Mouse (Mus musculus) ES-Bruce4 (cell line): ENCODE measurements around the gene Ssu72. TPM values are rescaled to one million over a fixed set of nuclear protein-coding genes. Genes with fewer than 3 reads are reported as not detected.

ENCODE experiments used
- H3K27ac ChIP-seq: 2 replicates; pipeline ENCODE4 v1.5.1; 2012; ENCODE audit warnings: low read length, inconsistent platforms; ENCODE audit not compliant: insufficient read depth
- H3K27me3 ChIP-seq: 2 replicates; pipeline ENCODE4 v1.6.1; 2012; ENCODE audit warnings: mild to moderate bottlenecking, low read length, inconsistent platforms; ENCODE audit not compliant: control insufficient read depth, poor library complexity, insufficient read depth, severe bottlenecking
- H3K36me3 ChIP-seq: 2 replicates; pipeline ENCODE4 v1.6.1; 2012; ENCODE audit warnings: inconsistent platforms, mild to moderate bottlenecking, low read length, moderate library complexity; ENCODE audit not compliant: control insufficient read depth, poor library complexity, insufficient read depth, severe bottlenecking
- H3K4me1 ChIP-seq: one replicate; pipeline ENCODE4 v1.8.1; 2011; ENCODE audit warnings: low read length; ENCODE audit not compliant: control insufficient read depth, insufficient read depth
- H3K4me3 ChIP-seq: 2 replicates; pipeline ENCODE4 v1.5.1; 2011; ENCODE audit warnings: low read depth, mild to moderate bottlenecking, low read length
- H3K9ac ChIP-seq: 2 replicates; pipeline ENCODE4 v1.6.1; 2012; ENCODE audit warnings: low read depth, mild to moderate bottlenecking, inconsistent platforms; ENCODE audit not compliant: poor library complexity, severe bottlenecking
- H3K9me3 ChIP-seq: replicated peaks from 2 replicates; pipeline ENCODE4 v1.6.1; 2012; ENCODE audit warnings: mild to moderate bottlenecking, low read length, inconsistent platforms; ENCODE audit not compliant: control insufficient read depth, poor library complexity, insufficient read depth, severe bottlenecking
- CTCF ChIP-seq: IDR thresholded peaks from one replicate; pipeline ENCODE4 v1.8.1; 2011; ENCODE audit warnings: low read depth, low read length
- EP300 ChIP-seq: IDR thresholded peaks from 2 replicates; pipeline ENCODE4 v1.6.1; 2011; ENCODE audit warnings: low read depth, low read length; ENCODE audit not compliant: insufficient read depth
- POLR2A ChIP-seq: IDR thresholded peaks from one replicate; pipeline ENCODE4 v1.8.1; 2011; ENCODE audit warnings: low read length; ENCODE audit not compliant: insufficient read depth
- polyA plus RNA-seq: library from polyadenylated mRNA; stranded (reverse); fragments of >200 nt; gene quantifications from 2 replicates; pipeline ENCODE4 v1.2.4, GENCODE M21; 2011; ENCODE audit warnings: low read depth; ENCODE audit not compliant: missing spikeins, insufficient read depth, insufficient read length

The Ssu72 gene
- polyA plus RNA-seq, 1 experiment, result 151 TPM

DNA sequence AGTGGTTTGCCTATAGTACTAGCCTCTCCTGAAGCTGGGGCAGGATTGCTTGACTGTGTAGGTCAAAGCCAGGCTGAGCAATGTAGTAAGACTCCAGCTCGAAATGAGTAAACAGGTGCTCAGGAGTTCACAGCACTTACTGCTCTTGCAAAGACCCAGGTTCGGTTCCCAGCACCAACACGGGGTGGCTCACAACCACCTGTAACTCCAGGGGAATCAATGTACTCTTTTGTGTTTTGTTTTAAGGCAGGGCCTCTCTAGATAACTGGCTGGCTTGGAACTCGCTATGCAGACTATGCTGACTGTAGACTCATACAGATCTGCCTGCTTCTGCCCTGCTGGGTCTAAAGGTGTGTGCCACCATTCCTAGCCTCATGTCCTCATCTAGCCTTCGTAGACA lies 38.1 kb downstream of the Ssu72 start:
- Histone ChIP-seq H3K9ac (no peak overlapping the region), H3K4me1 (no peaks in the 10 kb centered on the region), H3K9me3 (no peaks in the 10 kb centered on the region), H3K4me3 (no peak overlapping the region), H3K27ac (no peak overlapping the region), H3K36me3 (peaks cover 48% of the 10 kb centered on the region), H3K27me3 (no peaks in the 10 kb centered on the region)
- TF ChIP-seq CTCF, result no peak
- TF ChIP-seq EP300, result no peak
- TF ChIP-seq POLR2A, result no peak

DNA sequence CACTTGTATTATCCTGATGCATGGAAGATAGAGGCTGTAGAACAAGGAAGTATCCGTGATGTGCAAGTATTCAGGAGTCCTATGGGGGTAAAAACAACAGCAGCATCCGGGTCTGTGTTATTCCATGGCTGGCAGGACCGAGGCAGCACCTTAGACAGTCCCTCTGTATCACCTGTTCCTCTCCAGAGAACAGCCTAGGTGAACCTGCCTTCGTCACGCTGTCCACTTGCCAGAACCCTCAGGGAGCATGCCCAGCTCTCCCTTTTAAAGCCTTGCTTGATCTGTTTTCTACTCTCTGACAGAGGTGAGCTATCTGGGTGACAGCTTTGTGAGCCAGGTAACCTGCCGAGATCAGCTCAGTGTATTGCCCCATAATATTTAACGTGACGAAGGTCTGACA lies 39.9 kb downstream of the Ssu72 start:
- Histone ChIP-seq H3K4me3 (no peak overlapping the region), H3K36me3 (peaks cover 66% of the 10 kb centered on the region), H3K9me3 (no peaks in the 10 kb centered on the region), H3K27ac (no peak overlapping the region), H3K27me3 (no peaks in the 10 kb centered on the region), H3K9ac (no peak overlapping the region), H3K4me1 (no peaks in the 10 kb centered on the region)
- no peak for TF ChIP-seq CTCF
- TF ChIP-seq POLR2A, result no peak

DNA sequence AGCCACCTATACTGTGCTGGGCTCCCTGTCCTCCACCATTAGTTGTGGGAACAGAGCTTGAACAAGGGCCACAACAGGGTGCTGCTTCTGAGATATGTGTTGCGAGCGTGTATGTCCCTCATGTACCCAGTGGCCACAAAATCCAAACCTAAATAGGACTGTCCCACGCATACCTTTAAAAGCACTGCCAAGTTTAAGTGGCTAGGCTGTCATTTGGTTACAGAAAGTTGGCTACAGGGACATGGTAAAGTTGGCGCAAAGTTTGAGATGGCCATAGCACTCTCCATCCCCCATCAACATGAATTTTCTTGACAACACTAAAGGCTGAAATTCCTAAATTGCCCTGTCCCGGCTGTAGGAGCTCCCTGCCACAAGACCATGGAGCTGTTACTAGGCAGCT lies 40.5 kb downstream of the Ssu72 start:
- TF ChIP-seq CTCF (no peak), EP300 (no peak), POLR2A (no peak)
- no peak overlapping the region for H3K27ac ChIP-seq
- H3K9me3 ChIP-seq, result no peaks in the 10 kb centered on the region
- H3K27me3 ChIP-seq, result no peaks in the 10 kb centered on the region
- H3K4me3 ChIP-seq, result no peak overlapping the region
- H3K36me3 ChIP-seq, result peaks cover 73% of the 10 kb centered on the region
- H3K9ac ChIP-seq, result no peak overlapping the region
- H3K4me1 ChIP-seq, result no peaks in the 10 kb centered on the region

DNA sequence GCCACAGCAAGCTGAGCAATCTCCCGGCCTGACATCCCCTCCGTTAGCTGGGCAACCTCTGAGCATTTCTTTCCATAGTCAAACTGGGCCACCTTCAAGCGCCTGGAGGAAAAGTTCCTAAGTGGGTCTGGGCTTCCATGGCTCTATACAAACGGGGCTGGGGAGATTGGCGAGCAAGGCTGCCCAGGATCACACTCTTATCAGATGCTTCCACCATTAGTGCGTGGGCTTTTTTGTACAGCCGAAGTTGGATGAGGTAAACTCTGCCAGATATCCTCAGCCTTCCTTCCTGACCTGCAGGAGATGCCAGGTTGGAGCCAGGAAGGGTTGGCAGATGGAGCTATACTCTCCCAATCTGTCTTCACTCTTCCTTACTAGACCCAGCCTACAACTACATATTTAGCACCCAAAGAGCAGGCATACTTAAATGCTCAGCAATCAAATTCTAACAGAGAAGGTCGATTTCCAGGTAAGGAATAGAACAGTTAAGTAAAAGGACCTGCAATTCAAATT lies 41.5 kb downstream of the Ssu72 start:
- no peak overlapping the region for H3K4me3 ChIP-seq
- H3K4me1 ChIP-seq, result no peaks in the 10 kb centered on the region
- H3K36me3 ChIP-seq, result peaks cover 82% of the 10 kb centered on the region
- no peak overlapping the region for H3K27ac ChIP-seq
- H3K9ac ChIP-seq, result no peak overlapping the region
- TF ChIP-seq EP300 (no peak), CTCF (no peak), POLR2A (no peak)
- H3K27me3 ChIP-seq, result no peaks in the 10 kb centered on the region
- H3K9me3 ChIP-seq, result no peaks in the 10 kb centered on the region

DNA sequence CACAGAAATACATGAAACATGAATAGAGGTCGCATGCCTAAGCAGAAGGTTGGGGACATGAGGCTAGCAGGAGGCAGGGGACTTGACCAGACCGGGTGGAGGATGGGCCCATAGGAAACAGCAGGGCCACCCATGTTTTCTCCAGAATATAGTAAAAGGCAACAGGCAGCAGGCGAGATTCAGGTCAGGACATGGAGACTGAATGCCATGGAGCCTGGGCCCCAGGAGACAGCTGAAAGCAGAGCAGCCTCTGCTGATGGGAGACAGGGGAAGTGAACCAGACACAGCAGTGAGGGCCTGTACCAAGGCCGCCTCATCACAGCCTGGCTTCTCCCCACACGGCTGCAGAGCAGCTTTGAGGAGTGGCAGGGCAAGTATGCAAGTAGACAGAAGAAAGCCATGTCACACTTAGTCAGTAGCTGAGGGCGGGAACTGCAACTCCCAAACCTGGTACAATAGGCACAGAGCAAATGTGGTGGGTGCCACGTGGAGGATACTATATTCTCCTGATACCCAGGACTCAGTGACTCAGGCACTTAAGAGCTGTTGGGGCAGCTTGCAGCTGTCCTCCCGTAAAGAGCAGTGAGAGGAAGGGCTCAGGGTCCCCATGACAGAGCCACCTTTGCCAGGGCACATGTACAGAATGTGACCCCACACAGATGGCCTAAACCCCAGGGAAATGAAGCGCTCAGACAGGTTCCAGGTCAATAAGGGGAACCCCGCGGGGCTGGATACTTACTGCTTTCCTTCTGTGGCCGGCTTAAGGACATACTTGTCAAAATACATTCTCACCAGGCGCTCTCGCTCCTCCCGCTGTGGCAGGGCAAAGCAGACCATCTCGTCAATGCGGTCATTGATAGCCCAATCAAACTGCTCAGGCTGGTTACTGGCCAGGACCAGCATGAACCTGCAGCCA lies 42.2 kb downstream of the Ssu72 start:
- no peaks in the 10 kb centered on the region for H3K4me1 ChIP-seq
- no peak overlapping the region for H3K4me3 ChIP-seq
- peaks cover 84% of the 10 kb centered on the region for H3K36me3 ChIP-seq
- TF ChIP-seq EP300 (no peak), POLR2A (no peak), CTCF (no peak)
- no peak overlapping the region for H3K27ac ChIP-seq
- no peaks in the 10 kb centered on the region for H3K9me3 ChIP-seq
- H3K27me3 ChIP-seq, result no peaks in the 10 kb centered on the region
- no peak overlapping the region for H3K9ac ChIP-seq

DNA sequence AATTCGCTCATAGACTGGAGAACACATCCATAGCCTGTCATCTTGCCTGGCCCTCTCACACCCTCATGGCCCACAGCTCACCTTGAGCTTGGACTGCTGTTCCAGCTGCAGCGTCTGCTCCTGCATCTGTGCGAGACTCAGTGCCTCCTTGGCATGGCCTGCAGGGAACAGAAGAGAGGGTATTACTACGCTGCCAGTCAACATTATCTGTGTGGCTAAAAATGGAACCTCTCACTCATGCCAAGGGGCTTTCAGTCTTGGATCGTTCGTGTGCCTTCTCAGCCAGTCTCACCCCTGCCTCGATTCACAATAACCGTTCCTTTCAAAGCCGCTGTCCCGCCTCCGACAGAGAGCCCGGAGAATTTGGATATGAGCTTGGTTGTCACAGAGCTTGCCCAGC lies 52.4 kb downstream of the Ssu72 start:
- no peak for TF ChIP-seq CTCF
- TF ChIP-seq EP300, result no peak
- no peak for TF ChIP-seq POLR2A

More for the DNA sequence above, 52.4 kb downstream of the Ssu72 start:
- Histone ChIP-seq H3K4me3 (no peak overlapping the region), H3K4me1 (no peaks in the 10 kb centered on the region), H3K27ac (no peak overlapping the region), H3K9ac (no peak overlapping the region), H3K9me3 (no peaks in the 10 kb centered on the region), H3K27me3 (no peaks in the 10 kb centered on the region), H3K36me3 (peaks cover 48% of the 10 kb centered on the region)
